Mouse (Mus musculus): ENCODE measurements around the gene Gm5624. TPM values are rescaled to one million over a fixed set of nuclear protein-coding genes. Genes with fewer than 3 reads are reported as not detected.
"Not testable (repeated sequence)": the region's sequence is repeated elsewhere in the genome, so short reads cannot be mapped to it uniquely, and the experiment has no call there.

Gene Gm5624
- total RNA-seq (2021): not detected
- long read RNA-seq, experiment 1: 0 reads
- long read RNA-seq, experiment 2: 0 reads

GRCm38 (mm10) chr14:44627737-44628136, at the start of gene Gm5624:
Gm5624 (minus strand) TSS chr14:44627938.
- H3K4me3 ChIP-seq; intact Hi-C loops (cut with DNase I); DNase-seq (ENCODE audit: extremely low spot score in 1 of 2, low spot score in 2 of 2); H3K27ac ChIP-seq: not testable (repeated sequence)

DNA sequence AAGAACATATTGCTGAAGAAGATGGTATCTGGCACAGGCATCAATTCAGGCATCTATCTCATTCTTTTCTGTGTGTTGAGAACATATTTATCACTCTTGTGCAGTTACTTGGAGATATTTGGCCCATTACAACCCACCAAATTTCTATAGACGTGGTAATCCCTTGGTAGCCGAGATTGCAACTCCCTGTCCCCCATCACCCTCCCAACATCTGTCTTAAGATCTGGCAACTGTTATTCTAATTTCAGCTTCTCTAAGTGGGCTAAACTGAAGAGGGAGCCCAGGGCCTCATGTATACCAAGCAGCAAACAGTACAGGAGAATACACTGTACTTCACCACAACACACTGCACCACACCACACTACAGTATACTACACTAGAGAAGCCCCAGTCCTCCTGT, 36.0 kb downstream of the Gm5624 start:
- DNase-seq (ENCODE audit: extremely low spot score in 1 of 2, low spot score in 2 of 2): peak in 1 of 2 experiments; percentile 6
- intact Hi-C loops (cut with DNase I); H3K27ac ChIP-seq; H3K4me3 ChIP-seq: not testable (repeated sequence)

GRCm38 (mm10) chr14:44582853-44583252, 44.9 kb downstream of the Gm5624 start, which contains the start of gene Gm8247:
Gm8247 (plus strand) TSS chr14:44583153.
- H3K4me3 ChIP-seq; H3K27ac ChIP-seq; DNase-seq (ENCODE audit: extremely low spot score in 1 of 2, low spot score in 2 of 2); intact Hi-C loops (cut with DNase I): not testable (repeated sequence)

DNA sequence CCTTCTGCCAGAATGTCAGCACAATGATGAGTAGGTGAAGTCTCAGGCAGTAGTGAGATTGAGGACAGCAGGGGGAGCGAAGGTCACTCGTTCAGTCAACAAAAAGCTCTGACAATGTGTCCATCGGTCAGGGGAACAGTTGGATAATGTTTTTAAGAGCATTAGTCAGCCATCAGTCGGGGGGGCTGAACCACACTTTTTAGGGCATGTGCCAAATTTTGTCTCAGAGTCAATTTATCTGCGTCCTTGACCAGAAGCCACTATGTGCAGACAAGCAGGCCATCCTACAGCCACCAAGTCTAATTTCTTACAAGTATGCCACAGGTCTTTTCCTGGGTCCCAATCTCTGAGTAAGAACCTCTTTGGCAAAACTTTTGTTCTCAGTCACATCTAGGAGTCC, 79.8 kb downstream of the Gm5624 start:
- H3K4me3 ChIP-seq; intact Hi-C loops (cut with DNase I); DNase-seq (ENCODE audit: extremely low spot score in 1 of 2, low spot score in 2 of 2); H3K27ac ChIP-seq: not testable (repeated sequence)

DNA sequence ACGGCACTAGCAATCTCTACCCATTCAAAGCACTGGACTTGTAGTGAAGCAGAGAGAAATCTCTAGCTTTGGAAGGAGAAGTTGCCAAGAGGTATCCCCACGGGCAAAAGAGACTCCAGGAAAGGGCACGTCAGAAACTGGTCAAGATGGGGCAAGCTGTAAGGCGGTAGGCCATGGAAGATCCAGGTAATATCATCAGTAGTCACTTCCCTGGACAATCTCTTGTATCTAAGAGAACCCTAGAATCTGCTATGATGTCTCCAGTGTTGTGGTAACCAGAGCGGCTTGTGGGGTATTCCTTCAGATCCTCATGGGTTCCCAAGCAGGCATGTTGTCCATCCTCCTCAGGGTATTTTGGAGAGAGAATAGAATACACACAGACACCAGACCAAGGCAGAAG, 109.8 kb downstream of the Gm5624 start, which contains the start of gene Gm17093:
TSS of gene Gm17093 (plus strand) at position 301 of the 400 bp plus-strand sequence.
- intact Hi-C loops (cut with DNase I); H3K27ac ChIP-seq; H3K4me3 ChIP-seq; DNase-seq (ENCODE audit: extremely low spot score in 1 of 2, low spot score in 2 of 2): not testable (repeated sequence)

Other genes with a start within 250 kb of the Gm5624 start
- not detected for gene Gm3371, start 217.2 kb downstream of the Gm5624 start, total RNA-seq (2021)
- not detected for gene Gm8232, start 194.3 kb downstream of the Gm5624 start, total RNA-seq (2021)
- gene BC061237, start 135.5 kb downstream of the Gm5624 start, total RNA-seq (2021): not detected
- not detected for gene Gm17093, start 109.7 kb downstream of the Gm5624 start, total RNA-seq (2021)
- gene Gm8247, start 44.8 kb downstream of the Gm5624 start, total RNA-seq (2021): not detected
- not detected for gene Gm8257, start 78.5 kb upstream of the Gm5624 start, total RNA-seq (2021)
- gene Gm8267, start 122.4 kb upstream of the Gm5624 start, total RNA-seq (2021): under 1 TPM in 1 of 2 experiments, not detected in 1; 0.21 TPM
- under 1 TPM; 0.70 to 0.72 TPM for gene Ptgdr, start 231.4 kb upstream of the Gm5624 start, total RNA-seq (2021)